Mouse (Mus musculus) inflammation-experienced regulatory T-cells, adult 6 months (primary cell): Measurements from ENCODE around the gene Scd2. TPM values are rescaled to one million over a fixed set of nuclear protein-coding genes. Genes with fewer than 3 reads are reported as not detected.
"Not testable (repeated sequence)": the region's sequence is repeated elsewhere in the genome, so short reads cannot be mapped to it uniquely, and the experiment has no call there.

Source experiments
- ATAC-seq: one replicate; pipeline ENCODE4 v1.8.0; 2017
- polyA plus RNA-seq, 3 experiments: library from polyadenylated mRNA; unstranded; fragments of 100-300 nt; shearing (Covaris generic); gene quantifications; one replicate each; pipeline ENCODE4 v1.2.1; 2017

Gene Scd2
- polyA plus RNA-seq, 3 experiments from 2014 or later = 24.8 to 27.3 (median 25.3) TPM

GRCm38 (mm10) chr19:44274452-44274851 is 19.0 kb upstream of the Scd2 start:
- ATAC-seq = no peak

GRCm38 (mm10) chr19:44275418-44275817 is 18.1 kb upstream of the Scd2 start:
- ATAC-seq = no peak

GRCm38 (mm10) chr19:44276861-44277260 is 16.6 kb upstream of the Scd2 start:
- ATAC-seq = no peak

GRCm38 (mm10) chr19:44277931-44278330 is 15.5 kb upstream of the Scd2 start:
- ATAC-seq = no peak

- ATAC-seq = peak; percentile 25
These were observed 12.7 kb upstream of the Scd2 start for GRCm38 (mm10) chr19:44280755-44281154.

GRCm38 (mm10) chr19:44281825-44282447 is 11.5 kb upstream of the Scd2 start:
- ATAC-seq = not testable (repeated sequence)

GRCm38 (mm10) chr19:44282534-44283156 is 10.8 kb upstream of the Scd2 start:
- ATAC-seq = peak; percentile 43

GRCm38 (mm10) chr19:44283157-44284024 is 10.1 kb upstream of the Scd2 start:
- ATAC-seq = peak; percentile 38

GRCm38 (mm10) chr19:44284025-44284695 is 9.3 kb upstream of the Scd2 start:
- peak; percentile 77 for ATAC-seq

- ATAC-seq = no peak
These were observed 8.8 kb upstream of the Scd2 start for GRCm38 (mm10) chr19:44284723-44285122.

GRCm38 (mm10) chr19:44285554-44285953 is 7.9 kb upstream of the Scd2 start:
- ATAC-seq = no peak

GRCm38 (mm10) chr19:44286109-44286508 is 7.4 kb upstream of the Scd2 start:
- no peak for ATAC-seq

- ATAC-seq = no peak
These were observed 5.9 kb upstream of the Scd2 start for GRCm38 (mm10) chr19:44287415-44288110.

- ATAC-seq = no peak
These were observed 1.4 kb upstream of the Scd2 start for GRCm38 (mm10) chr19:44292083-44292482.

GRCm38 (mm10) chr19:44292483-44292882 is 991 bp upstream of the Scd2 start:
- ATAC-seq = no peak

GRCm38 (mm10) chr19:44293769-44294551 is 486 bp downstream of the Scd2 start:
- peak; percentile 55 for ATAC-seq

- peak; percentile 60 for ATAC-seq
These were observed 1.1 kb downstream of the Scd2 start for GRCm38 (mm10) chr19:44294588-44295041.

GRCm38 (mm10) chr19:44295251-44295650 is 1.8 kb downstream of the Scd2 start:
- ATAC-seq = no peak

GRCm38 (mm10) chr19:44295741-44296140 is 2.3 kb downstream of the Scd2 start:
- ATAC-seq = peak; percentile 56

- no peak for ATAC-seq
These were observed 2.7 kb downstream of the Scd2 start for GRCm38 (mm10) chr19:44296186-44296585.

GRCm38 (mm10) chr19:44297068-44297760 is 3.7 kb downstream of the Scd2 start:
- ATAC-seq = no peak
